Mouse (Mus musculus): ENCODE results near the gene Polr2i. TPM values are rescaled to one million over a fixed set of nuclear protein-coding genes. Genes with fewer than 3 reads are reported as not detected.
A peak's percentile ranks its signal among the peaks of the same experiment; 100 is the strongest.
"Not testable (repeated sequence)": the region's sequence is repeated elsewhere in the genome, so short reads cannot be mapped to it uniquely, and the experiment has no call there.

Polr2i gene
- polyA plus RNA-seq, 1 experiment from 2014 or later = 194 TPM

DNA sequence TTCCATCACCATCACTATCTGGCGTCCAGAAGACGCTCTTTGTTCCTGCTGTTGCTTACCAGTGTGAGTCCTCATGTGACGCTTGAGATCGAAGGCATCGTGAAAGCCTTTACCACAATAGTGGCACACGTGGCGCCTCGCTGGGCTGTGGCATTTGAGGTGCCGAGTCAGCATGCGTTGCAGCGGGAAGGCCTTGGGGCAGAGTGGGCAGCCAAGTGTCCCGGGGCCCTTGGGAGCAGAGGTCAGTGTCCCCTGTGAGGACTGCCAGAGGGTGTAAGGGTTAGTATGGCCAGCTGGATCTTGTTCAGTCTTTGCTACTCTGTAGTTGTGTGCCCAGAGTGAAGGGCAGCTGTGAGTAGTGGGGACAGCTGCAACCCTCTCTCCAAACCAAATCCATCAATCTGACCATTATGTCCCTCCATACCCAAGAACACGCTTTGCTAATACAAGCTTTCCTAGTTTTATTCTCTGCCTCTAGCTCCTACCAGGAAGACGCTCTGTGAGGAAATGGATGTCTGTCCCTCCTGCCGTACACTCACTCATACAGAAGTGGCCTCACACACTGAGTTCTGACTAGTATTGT lies 2.6 kb downstream of the Polr2i start:
- no peak for ATAC-seq
- no peak overlapping the region for H3K4me3 ChIP-seq
- 95% methylated on average over 15 of the region's 15 CpGs for WGBS
- H3K27ac ChIP-seq = no peak overlapping the region
- no peak overlapping the region for H3K9ac ChIP-seq
- no peaks in the 10 kb centered on the region for H3K9me3 ChIP-seq (replicated peaks)
- H3K36me3 ChIP-seq (ENCODE audit: poor library complexity, severe bottlenecking) = peaks cover 29% of the 10 kb centered on the region
- H3K4me2 ChIP-seq = no peak overlapping the region
- H3K4me1 ChIP-seq = peaks cover 20% of the 10 kb centered on the region
- no peaks in the 10 kb centered on the region for H3K27me3 ChIP-seq

GRCm38 (mm10) chr7:30235091-30235490 lies 3.3 kb downstream of the Polr2i start:
- ATAC-seq = no peak
- 91% methylated on average over 8 of the region's 8 CpGs for WGBS

GRCm38 (mm10) chr7:30235625-30236024 lies 3.9 kb downstream of the Polr2i start, which contains the start of gene Ovol3:
Ovol3 (minus strand) TSS chr7:30235725.
- no peak within 1 kb of the TSS for H3K4me3 ChIP-seq
- peaks cover 36% of the 10 kb centered on the region for H3K36me3 ChIP-seq (ENCODE audit: poor library complexity, severe bottlenecking)
- H3K4me2 ChIP-seq = no peak within 1 kb of the TSS
- peaks cover 17% of the 10 kb centered on the region for H3K4me1 ChIP-seq
- no peak within 1 kb of the TSS for H3K27ac ChIP-seq
- no peaks in the 10 kb centered on the region for H3K9me3 ChIP-seq (replicated peaks)
- 86% methylated on average over 4 of the region's 4 CpGs for WGBS
- ATAC-seq = no peak
- no peaks in the 10 kb centered on the region for H3K27me3 ChIP-seq
- no peak within 1 kb of the TSS for H3K9ac ChIP-seq

More at GRCm38 (mm10) chr7:30235091-30235490, 3.3 kb downstream of the Polr2i start:
- no peak overlapping the region for H3K9ac ChIP-seq
- peaks cover 32% of the 10 kb centered on the region for H3K36me3 ChIP-seq (ENCODE audit: poor library complexity, severe bottlenecking)
- H3K27me3 ChIP-seq = no peaks in the 10 kb centered on the region
- no peak overlapping the region for H3K4me3 ChIP-seq
- H3K4me1 ChIP-seq = peaks cover 20% of the 10 kb centered on the region
- H3K27ac ChIP-seq = no peak overlapping the region
- H3K4me2 ChIP-seq = no peak overlapping the region
- H3K9me3 ChIP-seq (replicated peaks) = no peaks in the 10 kb centered on the region

- H3K9me3 ChIP-seq (replicated peaks); H3K27me3 ChIP-seq; H3K27ac ChIP-seq; H3K4me2 ChIP-seq; H3K4me3 ChIP-seq; ATAC-seq; H3K9ac ChIP-seq: not testable (repeated sequence)
- Histone ChIP-seq H3K4me1 (peaks cover 11% of the 10 kb centered on the region), H3K36me3 (ENCODE audit: poor library complexity, severe bottlenecking) (peaks cover 54% of the 10 kb centered on the region)
- WGBS = 86% methylated on average over 3 of the region's 3 CpGs
These were observed 5.6 kb downstream of the Polr2i start for GRCm38 (mm10) chr7:30237374-30237773.

DNA sequence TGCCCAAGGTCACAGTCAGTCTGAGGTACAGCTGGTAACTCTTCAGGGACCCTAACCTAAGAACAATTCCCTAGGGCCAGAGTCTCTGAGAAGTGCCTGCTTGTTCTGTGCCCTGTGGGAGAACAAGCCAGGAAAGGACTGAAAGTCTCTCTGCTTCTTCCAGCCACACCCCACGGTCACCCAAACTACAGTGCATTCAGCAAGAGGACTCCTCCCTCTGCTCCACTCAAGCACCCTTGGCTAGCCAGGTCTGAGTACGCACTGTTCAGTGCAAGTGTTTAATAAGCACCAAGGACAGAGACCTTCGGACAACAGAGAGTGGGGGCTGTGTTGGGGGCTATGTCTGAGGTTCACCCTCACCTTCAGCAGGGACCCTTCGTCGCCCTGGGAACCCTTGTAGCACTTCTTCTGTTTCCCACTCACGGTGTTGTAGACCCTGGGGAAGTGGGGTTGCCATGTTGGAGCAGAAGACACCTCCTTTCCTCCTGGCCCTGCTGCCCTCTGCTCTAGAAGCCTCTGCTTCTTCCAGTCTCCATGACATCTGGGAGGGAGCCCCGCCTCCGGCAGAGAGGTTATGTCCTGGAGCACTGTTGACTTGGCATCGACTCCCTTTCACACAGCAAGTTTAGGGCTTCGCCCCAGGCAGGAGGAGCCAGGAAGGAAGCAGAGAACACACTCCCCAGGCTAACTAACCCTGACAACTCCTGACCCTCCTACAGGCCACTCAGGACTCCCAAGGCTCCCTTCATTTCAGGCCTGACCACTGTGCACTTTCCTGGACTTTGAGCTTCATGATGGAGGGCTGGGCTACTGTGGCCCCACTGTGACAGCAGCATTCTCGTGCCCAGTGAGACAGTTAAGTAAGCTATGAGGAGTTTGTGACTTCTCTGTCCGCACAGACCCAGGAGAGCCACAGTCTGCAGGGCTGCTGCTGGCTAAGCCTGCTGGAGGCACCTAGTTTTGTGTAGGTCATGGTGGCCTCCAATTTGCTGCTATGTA lies 20.5 kb downstream of the Polr2i start:
- Histone ChIP-seq H3K9me3 (replicated peaks) (no peaks in the 10 kb centered on the region), H3K27me3 (no peaks in the 10 kb centered on the region), H3K4me3 (no peak overlapping the region), H3K27ac (no peak overlapping the region), H3K4me1 (no peaks in the 10 kb centered on the region), H3K9ac (no peak overlapping the region), H3K4me2 (no peak overlapping the region), H3K36me3 (ENCODE audit: poor library complexity, severe bottlenecking) (peaks cover 71% of the 10 kb centered on the region)
- 92% methylated on average over 12 of the region's 12 CpGs for WGBS
- no peak for ATAC-seq

DNA sequence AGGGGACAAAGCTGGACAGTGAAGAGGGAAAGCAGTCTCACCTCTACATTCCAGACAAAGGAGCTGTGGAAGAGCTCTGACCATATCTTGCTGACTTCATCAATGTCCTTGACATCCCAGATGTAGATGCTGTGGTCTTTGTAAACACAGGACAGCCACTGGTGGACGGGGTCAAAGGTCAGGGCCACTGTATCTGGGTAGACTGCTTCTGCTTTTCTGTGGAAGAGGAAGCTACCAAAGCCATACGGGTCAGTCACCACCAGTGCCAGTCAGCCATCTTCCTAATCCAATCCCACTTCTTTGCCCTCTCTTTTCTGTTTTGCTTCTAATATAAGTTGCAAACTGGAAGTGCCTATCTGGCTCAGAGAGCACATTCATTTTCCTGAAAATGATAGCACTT lies 33.3 kb downstream of the Polr2i start:
- WGBS = 85% methylated on average over 2 of the region's 2 CpGs
- H3K36me3 ChIP-seq (ENCODE audit: poor library complexity, severe bottlenecking) = peaks cover 68% of the 10 kb centered on the region
- H3K4me3 ChIP-seq = no peak overlapping the region
- H3K4me1 ChIP-seq = no peaks in the 10 kb centered on the region
- H3K9me3 ChIP-seq (replicated peaks) = no peaks in the 10 kb centered on the region
- no peak for ATAC-seq
- no peak overlapping the region for H3K9ac ChIP-seq
- no peak overlapping the region for H3K27ac ChIP-seq
- no peaks in the 10 kb centered on the region for H3K27me3 ChIP-seq
- H3K4me2 ChIP-seq = no peak overlapping the region

DNA sequence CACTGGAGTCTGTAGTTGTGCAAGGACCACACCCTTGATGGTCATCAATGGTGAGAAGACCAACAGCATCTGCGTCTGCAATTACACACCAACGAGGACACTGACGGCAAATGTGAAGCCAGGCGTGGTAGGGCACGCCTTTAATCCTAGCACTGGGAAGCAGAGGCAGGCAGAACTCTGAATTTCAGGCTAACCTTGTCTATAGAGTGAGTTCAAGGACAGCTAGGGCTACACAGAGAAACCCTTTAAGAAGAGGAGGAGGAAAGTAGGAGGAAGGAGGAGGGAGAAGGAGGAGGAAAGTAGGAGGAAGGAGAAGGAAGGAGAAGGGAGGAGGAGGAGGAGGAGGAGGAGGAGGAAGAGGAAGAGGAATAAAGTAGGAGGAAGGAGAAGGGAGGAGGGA lies 33.8 kb downstream of the Polr2i start:
- peaks cover 73% of the 10 kb centered on the region for H3K36me3 ChIP-seq (ENCODE audit: poor library complexity, severe bottlenecking)
- WGBS = 95% methylated on average over 5 of the region's 5 CpGs
- no peaks in the 10 kb centered on the region for H3K9me3 ChIP-seq (replicated peaks)
- no peak for ATAC-seq
- H3K4me1 ChIP-seq = no peaks in the 10 kb centered on the region
- H3K4me3 ChIP-seq = no peak overlapping the region
- no peak overlapping the region for H3K9ac ChIP-seq
- no peak overlapping the region for H3K4me2 ChIP-seq
- H3K27ac ChIP-seq = no peak overlapping the region
- H3K27me3 ChIP-seq = no peaks in the 10 kb centered on the region

DNA sequence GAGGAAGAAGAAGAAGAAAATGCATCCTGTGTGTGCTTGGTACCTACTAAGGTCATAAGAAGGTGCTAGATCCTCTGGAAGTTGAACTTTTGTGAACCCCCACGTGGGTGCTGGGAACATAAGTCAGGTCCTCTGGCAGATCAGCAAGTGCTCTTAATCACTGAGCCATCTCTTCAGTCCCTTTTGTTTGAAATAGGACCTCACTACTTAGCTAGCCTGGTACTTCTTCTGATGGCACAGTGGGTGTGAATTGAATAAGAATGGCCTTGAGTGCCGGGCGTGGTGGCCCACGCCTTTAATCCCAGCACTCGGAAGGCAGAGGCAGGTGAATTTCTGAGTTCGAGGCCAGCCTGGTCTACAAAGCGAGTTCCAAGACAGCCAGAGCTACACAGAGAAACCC lies 34.2 kb downstream of the Polr2i start:
- no peak overlapping the region for H3K27ac ChIP-seq
- no peak overlapping the region for H3K9ac ChIP-seq
- ATAC-seq = no peak
- 91% methylated on average over 7 of the region's 7 CpGs for whole genome bisulfite sequencing
- H3K9me3 ChIP-seq (replicated peaks) = no peaks in the 10 kb centered on the region
- no peak overlapping the region for H3K4me2 ChIP-seq
- no peaks in the 10 kb centered on the region for H3K27me3 ChIP-seq
- no peaks in the 10 kb centered on the region for H3K4me1 ChIP-seq
- peaks cover 75% of the 10 kb centered on the region for H3K36me3 ChIP-seq (ENCODE audit: poor library complexity, severe bottlenecking)
- H3K4me3 ChIP-seq = no peak overlapping the region

GRCm38 (mm10) chr7:30266780-30267179 lies 35.0 kb downstream of the Polr2i start:
- Histone ChIP-seq H3K27ac (no peak overlapping the region), H3K4me2 (no peak overlapping the region), H3K36me3 (ENCODE audit: poor library complexity, severe bottlenecking) (peaks cover 75% of the 10 kb centered on the region), H3K27me3 (no peaks in the 10 kb centered on the region), H3K9me3 (replicated peaks) (no peaks in the 10 kb centered on the region), H3K4me3 (no peak overlapping the region), H3K4me1 (no peaks in the 10 kb centered on the region), H3K9ac (no peak overlapping the region)
- WGBS = 79% methylated on average over 3 of the region's 3 CpGs
- ATAC-seq = no peak

GRCm38 (mm10) chr7:30269641-30270040 lies 37.9 kb downstream of the Polr2i start:
- 93% methylated on average over 4 of the region's 4 CpGs for WGBS

GRCm38 (mm10) chr7:30274383-30274782 lies 42.6 kb downstream of the Polr2i start:
- ATAC-seq = no peak

More at GRCm38 (mm10) chr7:30269641-30270040, 37.9 kb downstream of the Polr2i start:
- H3K4me1 ChIP-seq = no peaks in the 10 kb centered on the region
- no peaks in the 10 kb centered on the region for H3K9me3 ChIP-seq (replicated peaks)
- H3K36me3 ChIP-seq (ENCODE audit: poor library complexity, severe bottlenecking) = peaks cover 64% of the 10 kb centered on the region
- H3K27me3 ChIP-seq = no peaks in the 10 kb centered on the region
- no peak overlapping the region for H3K27ac ChIP-seq
- no peak overlapping the region for H3K4me3 ChIP-seq
- H3K4me2 ChIP-seq = no peak overlapping the region
- H3K9ac ChIP-seq = no peak overlapping the region
- no peak for ATAC-seq

DNA sequence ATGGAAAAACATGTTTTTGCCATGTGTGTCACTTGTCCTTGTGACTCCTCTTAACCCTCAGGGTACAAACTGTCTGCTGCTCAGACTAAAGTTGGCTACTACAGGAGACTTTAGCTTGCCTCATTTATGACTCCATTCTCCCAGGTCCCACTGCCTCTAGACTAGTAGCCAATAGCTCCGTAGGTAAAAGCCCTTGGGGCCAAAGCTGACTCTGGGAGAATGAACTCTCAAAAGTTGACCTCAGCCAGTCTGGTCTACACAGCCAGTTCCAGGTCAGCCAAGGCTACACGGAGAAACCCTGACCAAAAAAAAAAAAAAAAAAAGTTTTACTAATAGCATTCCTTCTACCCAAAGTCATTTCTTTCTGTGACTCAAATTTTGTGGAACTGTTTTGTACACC lies 47.2 kb downstream of the Polr2i start:
- no peaks in the 10 kb centered on the region for H3K9me3 ChIP-seq (replicated peaks)
- peaks cover 15% of the 10 kb centered on the region for H3K4me1 ChIP-seq
- H3K9ac ChIP-seq = peak overlapping the region; percentile 68; the same call in 1 of the 2 replicates
- H3K4me3 ChIP-seq = peak overlapping the region; percentile 84; the same call in 1 of the 2 replicates
- no peak overlapping the region for H3K27ac ChIP-seq
- H3K36me3 ChIP-seq (ENCODE audit: poor library complexity, severe bottlenecking) = no peaks in the 10 kb centered on the region
- H3K4me2 ChIP-seq = peak overlapping the region; percentile 74
- WGBS = 60% methylated on average over 2 of the region's 2 CpGs
- ATAC-seq = no peak
- no peaks in the 10 kb centered on the region for H3K27me3 ChIP-seq

More at GRCm38 (mm10) chr7:30274383-30274782, 42.6 kb downstream of the Polr2i start:
- Histone ChIP-seq H3K27ac (no peak overlapping the region), H3K4me2 (no peak overlapping the region), H3K36me3 (ENCODE audit: poor library complexity, severe bottlenecking) (peaks cover 34% of the 10 kb centered on the region), H3K4me1 (peaks cover 7% of the 10 kb centered on the region), H3K9ac (peak overlapping the region; percentile 9; the same call in 1 of the 2 replicates), H3K4me3 (no peak overlapping the region), H3K9me3 (replicated peaks) (no peaks in the 10 kb centered on the region), H3K27me3 (no peaks in the 10 kb centered on the region)
- WGBS = 85% methylated on average over 6 of the region's 6 CpGs

Measured in forebrain, embryonic 13.5 days (tissue).